Mouse (Mus musculus): Measurements from ENCODE around the gene Atp6ap1.
A peak's percentile ranks its signal among the peaks of the same experiment; 100 is the strongest.

Gene Atp6ap1

DNA sequence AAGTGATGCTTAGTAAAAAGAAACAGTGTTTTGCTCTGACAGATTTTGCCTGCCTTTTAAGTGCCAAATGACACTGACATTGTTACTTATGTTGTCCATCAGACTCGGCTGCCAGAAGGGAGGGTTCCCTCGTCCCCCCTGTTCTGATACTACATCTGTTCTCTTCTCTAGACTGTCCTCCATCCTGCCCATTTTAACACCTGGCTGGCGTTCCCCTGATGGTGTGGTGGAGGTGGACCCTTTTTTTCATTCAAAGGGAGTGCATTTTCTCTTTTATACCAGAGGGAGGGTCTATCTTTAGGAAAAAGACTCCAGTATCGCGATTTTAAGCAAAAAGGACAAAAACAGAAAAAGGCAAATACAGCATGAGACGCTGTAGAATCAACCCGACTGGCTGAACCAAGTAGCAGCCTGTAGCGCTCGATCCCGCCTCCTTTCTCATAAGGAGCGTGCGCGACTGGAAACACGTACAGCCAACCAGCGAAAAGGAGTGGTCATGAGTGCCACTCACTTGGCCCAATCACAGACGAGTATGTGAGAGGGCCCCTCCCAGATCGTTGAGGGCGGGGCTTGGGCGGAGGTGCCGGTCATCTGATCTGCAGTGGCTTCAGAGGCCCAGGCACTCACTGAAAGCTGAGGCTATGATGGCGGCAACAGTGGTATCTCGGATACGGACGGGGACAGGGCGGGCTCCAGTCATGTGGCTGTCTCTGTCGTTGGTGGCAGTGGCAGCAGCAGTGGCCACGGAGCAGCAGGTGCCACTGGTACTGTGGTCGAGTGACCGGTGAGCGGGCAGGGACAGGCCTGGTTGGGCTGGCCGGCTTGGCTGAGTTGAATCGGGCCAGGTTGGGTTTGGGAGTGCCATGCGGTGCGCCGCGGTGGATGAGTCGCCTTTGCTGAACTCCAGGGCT is at the start of gene Atp6ap1:
TSS of gene Atp6ap1 (plus strand) at position 560 of the 911 bp plus-strand sequence.
- peak; percentile 94 for DNase-seq (ENCODE audit: low spot score)

DNA sequence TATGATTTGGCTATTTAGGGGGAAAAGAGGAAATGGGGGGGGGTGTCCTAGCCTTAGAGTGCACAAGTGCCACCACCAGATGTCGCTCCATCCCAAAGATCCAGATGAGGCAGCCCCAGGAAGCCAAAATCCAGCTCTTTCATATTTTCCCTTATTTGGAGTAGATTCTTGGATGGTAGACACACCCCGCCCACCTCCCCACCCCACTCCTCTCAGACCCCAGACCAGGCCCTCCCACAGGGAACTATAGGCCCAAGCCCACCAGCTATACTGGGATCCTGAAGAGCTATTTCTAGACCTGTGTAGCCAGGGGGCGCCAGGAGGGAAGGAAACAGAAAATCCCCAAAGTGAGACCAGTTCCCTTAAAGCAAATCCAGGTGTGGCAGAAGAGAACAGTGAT is 48.2 kb upstream of the Atp6ap1 start:
- peak; percentile 64 for DNase-seq (ENCODE audit: low spot score)

DNA sequence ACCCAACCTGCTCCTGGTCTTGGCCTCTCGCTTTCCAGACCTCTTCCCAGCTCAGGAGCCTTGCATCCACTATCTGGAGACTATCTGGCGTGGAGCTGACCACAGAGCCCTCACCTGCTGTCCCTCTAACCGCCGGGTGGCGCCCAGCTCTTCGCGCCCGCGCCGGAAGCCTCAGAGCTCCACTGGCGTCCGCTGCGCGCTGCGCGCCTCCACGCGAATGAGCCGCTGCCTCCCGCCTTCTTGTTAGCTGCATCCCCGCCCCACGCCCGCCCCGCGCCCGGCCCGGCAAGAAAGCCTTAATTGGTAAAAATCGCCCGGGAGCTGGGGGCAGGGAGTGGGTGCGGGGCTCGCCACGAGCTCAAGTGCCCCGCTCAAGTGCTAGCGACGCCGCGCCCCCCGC is 47.3 kb upstream of the Atp6ap1 start, which contains the start of gene Flna:
TSS of gene Flna (minus strand) at position 206 of the 400 bp plus-strand sequence.
- DNase-seq (ENCODE audit: low spot score), result peak; percentile 71

DNA sequence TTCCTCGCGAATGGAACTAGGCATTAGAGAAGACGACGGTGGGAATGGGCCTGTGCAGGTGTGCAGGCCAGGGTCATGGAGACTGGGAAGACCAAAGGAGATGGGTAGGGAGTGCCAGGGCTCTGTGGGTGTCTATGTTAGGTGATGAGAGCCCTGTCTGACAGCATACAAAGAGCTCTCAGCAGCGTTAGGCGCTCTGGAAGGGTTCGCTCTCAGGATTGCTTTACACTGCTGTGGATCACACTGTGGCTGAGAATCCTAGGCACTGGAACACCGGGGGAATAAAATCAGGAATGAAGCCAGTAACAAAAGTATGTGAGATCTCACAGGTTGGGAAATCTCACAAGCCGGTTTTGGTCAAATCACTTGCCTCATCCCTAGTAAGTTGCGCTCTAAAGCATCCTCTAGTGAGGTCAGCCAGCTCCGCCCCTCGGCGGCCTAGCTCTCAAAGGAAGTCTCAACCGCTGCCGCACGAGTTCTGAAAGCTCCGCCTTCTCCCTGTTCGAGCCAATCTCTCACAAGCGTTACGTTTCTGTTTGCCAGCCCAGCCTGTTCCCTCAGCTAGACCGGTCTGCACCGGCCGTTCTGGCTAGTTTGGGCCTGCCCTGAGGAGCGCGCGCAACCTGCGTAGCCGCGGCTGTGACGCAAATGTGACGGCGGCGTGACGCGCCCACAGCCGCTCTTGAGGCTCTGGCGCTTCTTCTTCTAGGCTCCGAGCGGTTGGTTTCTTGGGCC is 42.6 kb upstream of the Atp6ap1 start, which contains the start of gene Emd:
TSS of gene Emd (plus strand) at position 535 of the 735 bp plus-strand sequence.
- DNase-seq (ENCODE audit: low spot score), result peak; percentile 90

GRCm38 (mm10) chrX:74254888-74255565 is 41.9 kb upstream of the Atp6ap1 start:
- DNase-seq (ENCODE audit: low spot score), result no peak

DNA sequence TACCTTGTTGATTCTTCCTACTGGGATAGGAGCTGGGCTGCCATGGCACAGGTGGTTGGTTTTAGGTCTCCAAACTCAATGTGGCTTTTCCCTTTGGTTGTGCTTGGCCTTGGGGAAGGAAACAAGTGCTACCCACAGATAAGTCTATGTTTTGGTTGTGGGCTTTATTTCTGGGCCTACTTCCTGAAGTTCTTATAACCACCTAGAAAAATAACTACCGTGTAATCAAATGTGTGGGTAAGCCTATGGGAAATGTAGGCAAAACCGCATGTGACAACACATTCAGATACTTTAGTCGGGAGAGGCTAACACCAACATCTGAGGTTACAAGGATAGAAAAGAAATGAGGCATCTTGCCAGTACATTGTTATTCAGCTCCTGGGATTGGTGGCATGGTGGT is 39.2 kb upstream of the Atp6ap1 start:
- no peak for DNase-seq (ENCODE audit: low spot score)

DNA sequence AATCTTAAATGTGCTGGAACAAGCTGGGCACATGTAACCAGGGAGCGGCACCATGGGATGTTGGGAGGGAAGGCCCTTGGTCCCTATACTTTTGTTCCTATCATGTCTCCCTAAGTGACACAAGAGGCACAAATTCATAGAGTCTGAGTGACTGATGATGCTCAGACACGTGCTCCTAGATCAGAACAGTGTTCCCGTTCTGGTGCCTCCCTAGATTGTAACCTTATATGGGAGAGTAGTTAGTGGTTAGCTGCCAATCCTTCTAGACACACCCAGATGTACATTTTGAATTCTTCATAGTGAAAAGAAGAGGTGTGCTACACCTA is 27.2 kb upstream of the Atp6ap1 start:
- no peak for DNase-seq (ENCODE audit: low spot score)

- DNase-seq (ENCODE audit: low spot score), result peak; percentile 88
Measured at GRCm38 (mm10) chrX:74270062-74270901, 26.6 kb upstream of the Atp6ap1 start, which contains the start of gene Rpl10. Rpl10 (plus strand) TSS chrX:74270812.

GRCm38 (mm10) chrX:74270902-74271551 is 25.9 kb upstream of the Atp6ap1 start:
- DNase-seq (ENCODE audit: low spot score), result peak; percentile 13

DNA sequence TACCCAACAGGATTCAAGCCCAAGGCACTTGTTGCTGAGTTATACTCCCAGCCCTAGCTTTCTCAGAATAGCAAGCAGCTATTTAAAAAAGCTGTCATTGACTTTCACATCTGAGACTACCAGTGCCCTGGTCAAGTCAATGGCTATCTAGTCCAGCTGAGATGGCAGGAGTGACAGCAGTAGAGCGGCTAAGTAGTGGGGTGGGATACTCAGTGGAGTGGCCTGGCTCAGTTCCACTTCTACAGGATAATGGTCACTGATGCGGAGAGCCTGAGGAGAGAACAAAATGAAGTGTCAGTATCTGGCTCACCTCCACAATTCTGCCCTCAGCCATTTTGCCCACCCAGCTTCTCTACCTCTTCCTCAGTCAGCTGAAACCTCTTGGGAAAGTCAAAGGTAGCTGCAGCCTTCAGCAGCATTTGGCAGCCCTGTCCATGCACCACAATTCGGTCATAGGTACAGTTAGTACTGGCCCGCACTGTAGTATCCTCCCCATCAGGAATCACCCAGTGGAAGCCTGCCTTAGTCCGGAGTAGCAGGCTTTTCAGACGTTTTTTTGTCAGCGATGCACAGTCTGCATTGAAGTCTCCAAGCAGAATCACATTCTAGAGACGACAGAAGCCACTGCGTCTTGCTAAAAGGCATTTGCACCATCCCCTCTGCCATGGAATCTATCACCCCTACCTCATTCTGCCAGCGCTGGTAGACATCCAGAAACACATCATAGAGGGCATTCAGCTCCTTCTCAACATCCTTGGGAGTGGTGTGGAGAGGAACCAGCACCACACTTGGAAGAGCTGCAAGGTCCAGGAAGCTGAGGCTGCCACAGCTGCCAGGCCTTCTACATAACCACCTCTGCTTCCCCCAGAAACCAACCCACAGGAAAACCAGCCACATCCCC is 23.2 kb upstream of the Atp6ap1 start:
- no peak for DNase-seq (ENCODE audit: low spot score)

DNA sequence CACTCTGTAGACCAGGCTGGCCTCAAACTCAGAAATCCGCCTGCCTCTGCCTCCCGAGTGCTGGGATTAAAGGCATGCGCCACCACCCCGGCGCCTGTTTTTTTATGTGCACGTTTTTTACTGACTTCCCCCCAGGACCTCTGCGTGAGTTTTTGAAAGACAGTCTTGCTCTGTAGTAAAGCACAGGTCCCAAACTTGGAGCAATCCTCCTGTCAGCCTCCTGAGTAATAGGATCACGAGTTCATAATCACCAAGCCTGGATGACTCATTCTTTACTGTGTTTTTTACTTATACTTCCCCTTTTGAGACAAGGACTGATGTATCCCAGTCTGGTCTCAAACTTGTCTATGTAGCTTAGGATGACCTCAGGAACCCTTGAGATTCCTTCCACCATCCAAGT is 19.0 kb upstream of the Atp6ap1 start:
- no peak for DNase-seq (ENCODE audit: low spot score)

DNA sequence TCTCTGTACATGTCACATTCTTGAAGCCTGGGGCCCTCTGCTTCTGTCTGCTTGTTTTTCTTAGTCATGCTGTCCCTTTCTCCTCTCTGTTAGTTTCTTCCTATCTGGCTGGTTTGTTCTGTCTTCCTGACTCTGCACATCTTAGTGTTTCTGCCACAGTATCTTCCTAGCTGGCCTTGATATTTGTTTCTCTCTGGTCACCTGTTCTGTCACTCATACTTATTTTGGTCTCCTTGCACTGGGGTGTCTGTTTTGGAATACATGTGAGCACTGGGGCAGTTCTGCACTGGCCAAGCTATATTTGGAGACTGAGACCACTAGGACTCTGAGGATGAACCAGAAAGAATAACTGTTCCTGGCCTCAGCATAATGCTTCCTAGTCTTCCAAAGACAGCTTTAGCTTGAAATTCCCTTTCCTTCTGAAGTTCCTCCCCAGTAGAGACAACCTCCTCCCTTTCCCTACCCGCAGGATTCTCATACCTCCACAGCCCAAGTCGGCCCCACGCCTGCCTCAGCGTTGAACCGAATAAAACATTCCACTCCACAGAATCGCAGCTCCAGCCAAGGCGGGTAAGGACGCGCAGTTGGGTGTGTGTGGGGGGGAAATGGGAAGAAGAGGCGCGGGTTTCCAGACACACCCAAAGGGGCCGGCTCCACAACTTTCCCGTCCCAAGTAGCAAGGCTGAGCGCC is 15.7 kb upstream of the Atp6ap1 start:
- no peak for DNase-seq (ENCODE audit: low spot score)

DNA sequence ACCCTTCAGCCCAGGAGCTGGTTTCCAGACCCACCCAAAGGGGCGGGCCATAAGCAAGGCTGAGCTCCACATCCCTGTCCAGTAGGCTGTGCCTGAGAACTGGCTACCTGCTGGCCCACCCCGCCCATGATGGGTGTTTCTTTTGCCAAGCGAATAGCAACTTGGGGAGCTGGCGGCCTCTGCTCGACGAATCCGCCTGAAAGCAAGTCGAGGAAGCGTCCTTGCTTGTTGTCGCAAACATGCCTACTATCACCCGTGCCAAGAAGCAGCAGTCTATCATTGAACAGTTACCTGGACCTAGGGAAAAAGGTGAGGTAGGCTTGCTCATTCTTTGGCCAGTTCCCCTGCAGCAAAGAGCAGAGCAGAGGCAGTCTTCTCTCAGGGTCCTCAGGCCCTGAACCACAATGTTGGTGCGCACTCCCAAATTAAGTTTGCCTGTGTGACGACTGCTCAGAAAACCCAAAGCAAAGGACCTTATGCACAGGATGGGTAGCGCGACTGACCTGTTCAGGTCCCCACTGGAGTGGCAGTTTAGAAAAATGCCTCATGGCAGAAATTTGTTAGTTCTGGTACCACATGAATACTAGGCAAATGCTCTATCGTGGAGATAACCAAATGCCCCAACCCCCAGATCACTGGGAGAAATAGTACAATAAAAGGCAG is 15.0 kb upstream of the Atp6ap1 start, which contains the start of the genes Taz and Dnase1l1:
TSS of gene Taz (plus strand) at position 181 of the 663 bp plus-strand sequence.
TSS of gene Dnase1l1 (minus strand) at position 606 of the 663 bp plus-strand sequence.
- peak; percentile 86 for DNase-seq (ENCODE audit: low spot score)

GRCm38 (mm10) chrX:74282395-74283091 is 14.4 kb upstream of the Atp6ap1 start:
- DNase-seq (ENCODE audit: low spot score), result peak; percentile 86

DNA sequence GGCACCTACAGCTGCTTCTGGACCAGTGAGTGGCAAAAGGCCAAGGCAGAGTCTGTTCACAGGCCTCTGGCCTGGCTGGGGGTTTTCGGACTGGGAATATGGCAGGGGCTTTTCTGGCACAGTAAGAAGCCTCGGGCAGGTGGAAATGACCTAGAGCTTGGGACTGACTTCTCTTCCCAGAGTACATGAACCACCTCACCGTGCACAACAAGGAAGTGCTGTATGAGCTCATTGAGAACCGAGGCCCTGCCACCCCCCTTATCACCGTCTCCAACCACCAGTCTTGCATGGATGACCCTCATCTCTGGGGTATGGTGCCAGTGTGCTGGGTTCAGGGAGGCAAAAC is 13.8 kb upstream of the Atp6ap1 start:
- DNase-seq (ENCODE audit: low spot score), result no peak

DNA sequence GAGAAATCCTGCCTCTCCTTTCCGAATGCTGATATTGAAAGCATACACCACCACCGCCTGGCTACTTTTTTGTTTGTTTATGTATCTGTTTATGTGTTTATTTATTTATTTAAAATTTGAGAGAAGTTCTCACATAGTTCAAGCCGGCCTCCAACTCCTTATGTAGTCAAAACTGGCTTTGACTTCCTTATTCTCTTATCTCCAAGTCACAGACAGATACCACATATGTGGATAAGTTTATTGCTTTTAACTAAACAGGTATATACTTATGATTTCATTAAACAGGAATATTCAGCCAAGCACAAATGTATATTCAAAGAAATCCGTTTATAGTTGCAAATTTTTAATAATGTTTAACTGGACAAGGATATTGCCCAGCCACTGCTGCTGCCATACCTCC is 3.5 kb upstream of the Atp6ap1 start:
- no peak for DNase-seq (ENCODE audit: low spot score)

DNA sequence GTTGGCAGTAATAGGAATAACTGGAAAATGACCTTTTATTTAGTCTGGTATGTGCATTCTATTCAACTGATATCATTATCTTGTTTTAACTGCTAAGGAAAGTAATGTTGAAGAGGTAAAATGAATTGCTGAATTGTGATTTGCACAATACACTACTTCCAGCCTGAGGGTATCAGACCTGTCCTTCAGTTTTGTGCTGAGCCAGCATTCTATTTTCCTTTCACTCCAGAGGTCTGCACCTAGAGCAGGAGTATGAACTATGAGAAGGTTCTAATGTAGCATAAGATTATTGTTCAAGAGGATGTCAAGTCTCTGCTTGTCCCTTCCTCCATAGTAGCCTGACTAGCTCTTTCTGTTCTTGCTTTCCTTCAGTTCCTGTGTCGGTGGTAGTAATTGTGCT is 1.5 kb downstream of the Atp6ap1 start:
- no peak for DNase-seq (ENCODE audit: low spot score)

- no peak for DNase-seq (ENCODE audit: low spot score)
Measured at GRCm38 (mm10) chrX:74299721-74300120, 2.8 kb downstream of the Atp6ap1 start.
